ENCODE assay signal across 12 mouse cellular contexts in the genomic region with DNA sequence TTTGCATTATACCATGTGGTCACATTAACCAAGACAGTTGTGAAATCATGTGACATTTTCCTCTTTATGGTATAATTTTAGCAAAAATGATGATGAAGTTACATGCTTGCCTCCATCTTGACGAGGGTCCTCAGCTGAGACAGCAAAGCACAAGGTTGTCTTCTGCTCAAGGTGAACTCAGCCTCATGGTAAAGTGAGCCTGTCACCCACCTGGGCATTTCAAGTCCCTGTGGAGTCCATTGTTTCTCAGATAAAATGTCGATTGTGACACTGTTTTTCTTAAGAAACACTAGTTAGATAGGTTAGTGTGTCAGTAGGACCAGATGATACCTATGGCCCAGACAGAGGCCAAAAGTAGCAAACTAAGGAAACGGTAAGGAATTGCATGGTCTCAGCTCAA.
"Had no signal": no experiment of that assay in that cellular context is flagged by ENCODE, and none has a peak within 500 bp of the region (broad histone marks: within the 10 kb centered on the region; RNA-seq: fewer than 3 reads in every experiment).

No protein-coding gene starts in this region.

- DNase-seq: retina, postnatal 1 day; right cerebral cortex, adult 18-20 months; right cerebral cortex, postnatal 14 days; right cerebral cortex, postnatal 25 days; right cerebral cortex, postnatal 4 days; spleen, adult 18-20 months; thymus, adult 18-20 months; thymus, adult 2 months; thymus, postnatal 14 days; thymus, postnatal 25 days; thymus, postnatal 36 days; thymus, postnatal 4 days had no signal
